9 mouse cellular contexts compared by ENCODE assay signal in genomic region chr6:144814931-144815364, GRCm38 (mm10). TPM values are rescaled to one million over a fixed set of nuclear protein-coding genes. Genes with fewer than 3 reads are reported as not detected.
DNase-seq lines count a peak whose midpoint lies in the region; ATAC-seq and TF ChIP-seq lines count a peak whose summit lies in the region.
"Had no signal": no experiment of that assay in that cellular context is flagged by ENCODE, and none has a peak within 500 bp of the region (broad histone marks: within the 10 kb centered on the region; RNA-seq: fewer than 3 reads in every experiment).

No protein-coding gene starts in this region.

- TF ChIP-seq POLR2A in lung, adult 2 months (IDR thresholded peaks at IDR 0.05; ENCODE audit: borderline replicate concordance, extremely low read depth, low read depth, low read length): no peak

- TF ChIP-seq CTCF in lung, adult 2 months (IDR thresholded peaks at IDR 0.05; ENCODE audit: insufficient read depth, low read length): peak; percentile 30

- H3K9ac ChIP-seq in heart, embryonic 14.5 days (ENCODE audit: low read length): no peak overlapping the region
- H3K9ac ChIP-seq: limb, embryonic 12.5 days had no signal

- H3K36me3 ChIP-seq in heart, embryonic 10.5 days: no peaks in the 10 kb centered on the region
- no peaks in the 10 kb centered on the region for H3K36me3 ChIP-seq in heart, embryonic 14.5 days (ENCODE audit: control insufficient read depth, insufficient read depth, low read length)
- H3K36me3 ChIP-seq: limb, embryonic 12.5 days had no signal

- WGBS in heart, embryonic 10.5 days: 17% methylated on average over 6 of the region's 6 CpGs
- 14% methylated on average over 6 of the region's 6 CpGs for WGBS in heart, embryonic 14.5 days
- 12% methylated on average over 6 of the region's 6 CpGs for WGBS in lung, adult 2 months

- H3K4me2 ChIP-seq in heart, embryonic 14.5 days (ENCODE audit: low read length): no peak overlapping the region
- H3K4me2 ChIP-seq: limb, embryonic 12.5 days had no signal

- no peaks in the 10 kb centered on the region for H3K9me3 ChIP-seq in heart, embryonic 10.5 days
- H3K9me3 ChIP-seq in heart, embryonic 14.5 days (ENCODE audit: control insufficient read depth, low read length): no peaks in the 10 kb centered on the region
- H3K9me3 ChIP-seq: limb, embryonic 12.5 days had no signal

- H3K4me3 ChIP-seq in heart, embryonic 10.5 days: no peak overlapping the region
- no peak overlapping the region for H3K4me3 ChIP-seq in heart, embryonic 14.5 days (ENCODE audit: control insufficient read depth in 1 of 2, insufficient read depth in 1 of 2, low read depth in 1 of 2, low read length in 2 of 2)
- no peak overlapping the region for H3K4me3 ChIP-seq in lung, adult 2 months (replicated peaks; ENCODE audit: extremely low read depth, low read depth, low read length)
- H3K4me3 ChIP-seq: limb, embryonic 12.5 days had no signal

- H3K27ac ChIP-seq in heart, embryonic 10.5 days: no peak overlapping the region
- no peak overlapping the region for H3K27ac ChIP-seq in heart, embryonic 14.5 days (replicated peaks in 1 of 2; ENCODE audit: control insufficient read depth in 1 of 2, insufficient read depth in 1 of 2, low read depth in 2 of 2, low read length in 2 of 2)
- H3K27ac ChIP-seq: limb, embryonic 12.5 days had no signal

- no peaks in the 10 kb centered on the region for H3K27me3 ChIP-seq in heart, embryonic 10.5 days (ENCODE audit: insufficient read depth, poor library complexity, severe bottlenecking)
- H3K27me3 ChIP-seq in heart, embryonic 14.5 days (ENCODE audit: control insufficient read depth, insufficient read depth, low read length): no peaks in the 10 kb centered on the region
- H3K27me3 ChIP-seq: limb, embryonic 12.5 days had no signal

- 0 out of 2 replicates have a peak, but pooled peaks have one; percentile 35 for ATAC-seq in heart, embryonic 14.5 days (ENCODE audit: insufficient number of reproducible peaks, insufficient read depth, low FRiP score, low read depth)

- H3K4me1 ChIP-seq in heart, embryonic 10.5 days: no peaks in the 10 kb centered on the region
- no peaks in the 10 kb centered on the region for H3K4me1 ChIP-seq in heart, embryonic 14.5 days (ENCODE audit: control insufficient read depth in 2 of 2, insufficient read depth in 2 of 2, low read length in 2 of 2)
- H3K4me1 ChIP-seq in lung, adult 2 months (ENCODE audit: control insufficient read depth, insufficient read depth, low read length): peaks cover 2% of the 10 kb centered on the region; the same call in 1 of the 2 replicates
- H3K4me1 ChIP-seq: limb, embryonic 12.5 days had no signal

- DNase-seq in heart, adult 18-20 months: peak; percentile 46 to 67
- no peak for DNase-seq in heart, embryonic 10.5 days (ENCODE audit: low spot score)
- peak; percentile 17 to 45 for DNase-seq in cerebellum, postnatal 36 days
- peak; percentile 56 for DNase-seq in kidney, postnatal 10 days
- DNase-seq in lung, adult 2 months: no peak
- peak; percentile 85 for DNase-seq in retina, postnatal 1 day
- DNase-seq in thymus, postnatal 0 days (ENCODE audit: low spot score): no peak

RNA-seq across cellular contexts. Expression of gene Sox5, which starts 33.2 kb away (rescaled TPM):
- total RNA-seq in heart, adult 18-20 months (2021): 1 to 10 TPM; 2.6 to 2.9 TPM
- polyA plus RNA-seq in heart, embryonic 10.5 days (2016; fragmentation: Nextera tagmentation; extraction: Ambion mirVana): 13.6 and 17.1 TPM in 2 replicates
- 9.7 and 10.6 TPM in 2 replicates for polyA plus RNA-seq in heart, embryonic 14.5 days (2014; fragmentation: Nextera tagmentation; extraction: Ambion mirVana)
- 5.0 and 8.6 TPM in 2 replicates for polyA plus RNA-seq in lung, adult 2 months (2012; rRNA removed)
- 1.2 TPM in 2 replicates for polyA plus RNA-seq in thymus, postnatal 0 days (2015; fragmentation: Nextera tagmentation; extraction: Ambion mirVana)

Comparison
In these comparisons a context has a peak if more than half of its experiments do, and no peak if none do; other contexts are left out.
1. DNase-seq: peak in heart, adult 18-20 months (2 of 2), cerebellum, postnatal 36 days (2 of 2), kidney, postnatal 10 days (single experiment) and retina, postnatal 1 day (single experiment); none in heart, embryonic 10.5 days (single experiment), lung, adult 2 months (single experiment) and thymus, postnatal 0 days (single experiment).